Mouse (Mus musculus) bone marrow macrophage, adult 2 months (primary cell): Measurements from ENCODE around the gene Hrh2. TPM values are rescaled to one million over a fixed set of nuclear protein-coding genes. Genes with fewer than 3 reads are reported as not detected.

Experiments
- H3K27ac ChIP-seq: 2 replicates; pipeline ENCODE4 v1.5.1; 2012; ENCODE audit warnings: low read depth, low read length; ENCODE audit not compliant: insufficient read depth
- H3K4me1 ChIP-seq: 2 replicates; pipeline ENCODE4 v1.6.1; 2012; ENCODE audit warnings: low read length; ENCODE audit not compliant: control insufficient read depth, insufficient read depth
- H3K4me3 ChIP-seq: 2 replicates; pipeline ENCODE4 v1.5.1; 2012; ENCODE audit warnings: mild to moderate bottlenecking, low read length, moderate library complexity; ENCODE audit not compliant: insufficient read depth
- CTCF ChIP-seq: IDR thresholded peaks from 2 replicates; pipeline ENCODE4 v1.5.1; 2012; ENCODE audit warnings: low read depth, mild to moderate bottlenecking, low read length, moderate library complexity
- POLR2A ChIP-seq: IDR thresholded peaks from 2 replicates; pipeline ENCODE4 v1.6.1; 2012; ENCODE audit warnings: mild to moderate bottlenecking, low read depth, low read length, borderline replicate concordance
- polyA plus RNA-seq: library from polyadenylated mRNA; stranded (reverse); fragments of >200 nt; gene quantifications from 2 replicates; pipeline ENCODE4 v1.2.4, GENCODE M21; 2012; ENCODE audit not compliant: missing spikeins, insufficient read depth, insufficient read length

Gene Hrh2
- polyA plus RNA-seq, 1 experiment, result 0.46 TPM

GRCm38 (mm10) chr13:54238585-54239323 is 46.8 kb downstream of the Hrh2 start:
- Histone ChIP-seq H3K4me1 (no peaks in the 10 kb centered on the region), H3K4me3 (no peak overlapping the region), H3K27ac (no peak overlapping the region)
- no peak for TF ChIP-seq POLR2A
- no peak for TF ChIP-seq CTCF

GRCm38 (mm10) chr13:54242380-54242779 is 50.5 kb downstream of the Hrh2 start:
- no peak for TF ChIP-seq POLR2A
- TF ChIP-seq CTCF, result no peak
- no peak overlapping the region for H3K4me3 ChIP-seq
- no peak overlapping the region for H3K27ac ChIP-seq
- H3K4me1 ChIP-seq, result no peaks in the 10 kb centered on the region

GRCm38 (mm10) chr13:54245204-54245603 is 53.3 kb downstream of the Hrh2 start:
- TF ChIP-seq CTCF (no peak), POLR2A (no peak)
- Histone ChIP-seq H3K4me3 (no peak overlapping the region), H3K27ac (no peak overlapping the region), H3K4me1 (no peaks in the 10 kb centered on the region)

GRCm38 (mm10) chr13:54247545-54247944 is 55.6 kb downstream of the Hrh2 start:
- no peak overlapping the region for H3K27ac ChIP-seq
- no peak for TF ChIP-seq POLR2A
- peak; percentile 66 for TF ChIP-seq CTCF
- H3K4me1 ChIP-seq, result no peaks in the 10 kb centered on the region
- H3K4me3 ChIP-seq, result no peak overlapping the region

GRCm38 (mm10) chr13:54248436-54248995 is 56.6 kb downstream of the Hrh2 start:
- Histone ChIP-seq H3K4me1 (no peaks in the 10 kb centered on the region), H3K4me3 (no peak overlapping the region), H3K27ac (no peak overlapping the region)
- TF ChIP-seq CTCF (no peak), POLR2A (no peak)

GRCm38 (mm10) chr13:54249007-54249406 is 57.1 kb downstream of the Hrh2 start:
- no peak overlapping the region for H3K4me3 ChIP-seq
- TF ChIP-seq CTCF (no peak), POLR2A (no peak)
- no peaks in the 10 kb centered on the region for H3K4me1 ChIP-seq
- H3K27ac ChIP-seq, result no peak overlapping the region

GRCm38 (mm10) chr13:54250346-54250745 is 58.4 kb downstream of the Hrh2 start:
- no peak overlapping the region for H3K4me3 ChIP-seq
- TF ChIP-seq CTCF (no peak), POLR2A (no peak)
- H3K4me1 ChIP-seq, result no peaks in the 10 kb centered on the region
- no peak overlapping the region for H3K27ac ChIP-seq

- no peak overlapping the region for H3K27ac ChIP-seq
- no peaks in the 10 kb centered on the region for H3K4me1 ChIP-seq
- TF ChIP-seq POLR2A (no peak), CTCF (no peak)
- no peak overlapping the region for H3K4me3 ChIP-seq
These were observed 59.8 kb downstream of the Hrh2 start for GRCm38 (mm10) chr13:54251541-54252225.

GRCm38 (mm10) chr13:54257580-54258223 is 65.8 kb downstream of the Hrh2 start:
- Histone ChIP-seq H3K27ac (no peak overlapping the region), H3K4me1 (no peaks in the 10 kb centered on the region), H3K4me3 (no peak overlapping the region)
- TF ChIP-seq CTCF (no peak), POLR2A (no peak)

GRCm38 (mm10) chr13:54258231-54258743 is 66.4 kb downstream of the Hrh2 start:
- no peak overlapping the region for H3K4me3 ChIP-seq
- no peak overlapping the region for H3K27ac ChIP-seq
- no peaks in the 10 kb centered on the region for H3K4me1 ChIP-seq
- TF ChIP-seq CTCF (no peak), POLR2A (no peak)
